Mouse (Mus musculus) yolk sac, embryonic 10.5 days (tissue): ENCODE data around the gene Napa.

Experiments
- DNase-seq: peaks from one replicate; pipeline ENCODE4 v3.0.0-alpha.2; 2017; ENCODE audit warnings: low spot score

The Napa gene

GRCm38 (mm10) chr7:16099901-16100300 lies 1.6 kb downstream of the Napa start:
- no peak for DNase-seq

DNA sequence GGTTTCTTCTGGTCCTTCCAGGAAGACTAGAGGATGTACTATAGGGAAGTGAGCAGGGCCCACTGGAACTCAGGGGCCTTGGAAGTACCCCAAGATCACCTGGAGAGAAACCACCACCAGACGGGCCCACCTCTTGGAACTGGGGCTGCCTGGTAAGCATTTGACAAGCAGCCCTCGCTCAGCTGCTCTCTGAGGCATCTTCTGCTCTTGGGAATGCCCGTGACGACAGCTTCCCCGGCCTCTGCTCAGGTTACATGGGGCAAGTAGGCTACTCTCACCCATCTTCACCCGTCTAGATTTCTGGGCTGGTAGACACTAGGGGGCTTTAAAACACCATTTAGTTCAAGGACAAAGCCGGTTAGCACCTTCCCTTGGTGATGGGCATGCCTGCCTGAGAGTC lies 2.8 kb downstream of the Napa start:
- no peak for DNase-seq

GRCm38 (mm10) chr7:16101726-16102475 lies 3.6 kb downstream of the Napa start:
- no peak for DNase-seq

DNA sequence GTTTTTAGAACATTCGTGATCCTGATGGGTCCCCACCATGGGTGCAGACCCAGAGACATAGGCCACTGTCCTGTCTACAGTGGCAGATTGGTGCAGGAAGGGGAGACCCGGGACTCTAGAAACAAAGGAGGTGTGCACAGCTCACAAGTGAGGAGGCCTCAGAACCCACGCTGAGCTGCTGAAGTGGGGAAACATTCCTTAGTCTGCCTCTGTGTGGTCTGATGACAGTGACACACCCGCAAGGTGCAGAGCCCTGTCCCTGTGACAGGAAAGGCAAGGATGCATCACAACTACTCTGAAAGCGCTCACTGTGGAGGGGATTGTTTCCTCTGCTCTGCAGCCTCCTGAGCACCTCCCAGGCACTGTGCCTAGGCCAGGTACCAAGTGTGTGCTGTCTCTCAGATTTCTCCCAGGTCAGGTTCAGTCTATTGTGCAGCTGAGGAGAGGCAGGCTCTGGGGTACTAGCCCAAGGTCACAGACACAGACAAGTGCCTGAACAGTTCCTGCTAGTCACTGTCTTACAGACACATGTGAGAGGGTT lies 4.5 kb downstream of the Napa start:
- DNase-seq: no peak

- no peak for DNase-seq
Observed at GRCm38 (mm10) chr7:16103760-16104159, 5.5 kb downstream of the Napa start.

- no peak for DNase-seq
Observed at GRCm38 (mm10) chr7:16104611-16105388, 6.5 kb downstream of the Napa start.

- DNase-seq: no peak
Observed at GRCm38 (mm10) chr7:16108886-16109542, 10.8 kb downstream of the Napa start.

DNA sequence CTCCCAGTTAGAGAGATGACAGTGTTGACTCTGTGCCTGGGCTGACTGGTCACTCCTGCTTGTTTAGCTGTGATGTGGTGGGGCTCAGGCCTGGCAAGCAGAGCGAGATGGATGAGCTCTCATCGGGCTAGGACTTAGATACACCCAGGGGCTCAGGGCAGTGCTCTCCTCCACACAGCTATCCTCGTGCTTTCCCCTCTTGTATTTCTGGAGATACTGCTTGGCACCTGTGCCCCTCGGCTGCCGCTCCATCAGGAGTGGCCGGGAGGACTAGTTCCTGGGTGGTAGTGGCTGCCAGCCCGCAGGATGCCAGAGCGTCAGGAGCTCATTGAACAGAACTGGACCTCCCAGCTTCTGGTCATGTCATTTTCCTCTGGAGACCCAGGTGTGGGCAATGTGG lies 11.9 kb downstream of the Napa start:
- DNase-seq: no peak

GRCm38 (mm10) chr7:16111284-16112090 lies 13.2 kb downstream of the Napa start:
- no peak for DNase-seq

DNA sequence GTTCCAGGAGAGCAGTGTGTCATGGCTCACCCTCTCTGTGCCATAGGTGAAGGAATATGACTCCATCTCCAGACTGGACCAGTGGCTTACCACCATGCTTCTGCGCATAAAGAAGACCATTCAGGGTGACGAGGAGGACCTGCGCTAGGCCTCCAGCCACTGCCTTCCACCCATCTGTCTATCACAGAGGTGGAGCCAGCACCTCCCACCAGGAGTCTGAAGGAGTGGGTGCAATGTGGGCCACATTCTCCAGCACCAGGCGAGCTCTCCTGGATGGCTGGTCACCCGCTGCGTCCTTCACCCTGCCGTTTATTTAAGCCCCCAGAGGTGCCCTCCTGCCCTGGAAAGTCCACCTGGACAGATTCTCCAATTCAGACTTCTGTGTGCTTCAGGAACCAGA lies 18.2 kb downstream of the Napa start:
- no peak for DNase-seq

DNA sequence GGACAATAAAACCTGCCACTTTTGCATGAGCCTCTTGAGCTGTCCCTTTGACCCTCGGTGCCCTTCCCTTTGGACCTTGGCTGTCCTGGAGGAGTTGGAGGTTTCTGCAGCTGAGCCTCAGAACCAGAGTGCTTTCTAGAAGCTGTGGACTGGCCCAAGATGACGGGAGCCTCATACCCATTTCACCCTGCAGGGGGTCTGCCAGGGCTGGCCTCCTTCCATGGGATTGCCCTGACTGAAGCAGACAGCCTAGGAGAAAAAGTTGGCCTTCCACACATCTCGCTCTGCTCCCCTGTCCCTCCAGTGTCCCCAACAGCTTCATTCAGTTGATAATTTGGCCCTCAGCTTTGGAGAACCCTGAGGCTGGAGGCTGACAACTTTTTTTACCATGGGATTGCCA lies 18.8 kb downstream of the Napa start:
- no peak for DNase-seq

DNA sequence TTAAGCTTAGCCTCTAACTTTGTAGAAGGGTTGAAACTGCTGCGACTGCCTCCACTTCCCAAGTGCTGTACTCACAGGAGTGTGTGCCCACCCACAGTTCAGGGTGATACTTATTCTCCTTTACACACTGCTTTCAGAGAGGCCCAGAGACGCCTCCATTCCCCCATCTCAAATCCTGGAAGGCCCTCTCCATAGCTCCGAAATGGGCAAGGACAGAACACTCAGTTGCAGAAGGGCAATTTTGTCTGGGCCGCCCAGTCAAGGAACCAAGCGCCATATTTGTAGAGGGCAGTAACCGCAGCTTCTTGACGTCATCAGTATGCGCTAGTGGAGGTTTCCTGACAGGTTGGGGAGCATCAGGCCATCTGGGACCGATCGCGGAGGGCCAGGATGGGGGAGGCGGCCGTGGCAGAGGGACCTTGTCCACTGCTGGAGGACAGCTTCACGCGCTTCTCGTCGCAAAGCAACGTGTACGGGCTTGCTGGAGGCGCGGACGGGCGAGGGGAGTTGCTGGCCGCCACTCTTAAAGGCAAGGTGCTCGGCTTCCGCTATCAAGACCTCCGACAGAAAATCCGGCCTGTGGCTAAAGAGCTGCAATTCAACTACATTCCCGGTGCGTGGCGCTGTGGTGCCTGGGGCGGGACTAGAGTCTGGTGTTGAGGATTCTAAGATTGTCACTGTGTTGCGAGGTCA lies 21.5 kb downstream of the Napa start, which contains the start of gene Kptn:
Kptn (plus strand) TSS at position 327 of the 693 bp plus-strand sequence.
- DNase-seq: peak; percentile 92

GRCm38 (mm10) chr7:16120262-16120600 lies 22.0 kb downstream of the Napa start:
- DNase-seq: no peak

- no peak for DNase-seq
Observed at GRCm38 (mm10) chr7:16125829-16126228, 27.6 kb downstream of the Napa start.

- DNase-seq: no peak
Observed at GRCm38 (mm10) chr7:16128344-16128743, 30.1 kb downstream of the Napa start.

DNA sequence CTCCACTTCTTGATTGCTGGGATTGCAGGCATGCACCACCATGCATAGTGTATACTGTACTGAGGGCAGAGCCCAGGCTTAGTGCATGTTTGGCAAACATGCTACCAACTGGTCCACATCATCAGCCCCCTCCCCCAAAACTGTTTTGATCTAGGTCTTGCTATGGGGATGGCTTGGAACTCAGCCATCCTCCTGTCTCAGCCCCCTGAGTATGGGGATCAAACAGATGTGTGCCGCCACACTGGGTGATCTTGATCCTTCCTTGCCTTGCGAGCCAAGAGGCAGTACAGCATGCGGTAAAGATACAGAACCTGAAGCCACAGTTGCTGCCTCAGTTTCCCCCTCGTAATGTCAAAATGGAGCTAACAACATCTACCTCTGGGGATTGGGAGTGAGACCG lies 30.6 kb downstream of the Napa start:
- no peak for DNase-seq

- DNase-seq: peak; percentile 73
Observed at GRCm38 (mm10) chr7:16129421-16129845, 31.2 kb downstream of the Napa start, which contains the start of gene Slc8a2. Slc8a2 (plus strand) TSS chr7:16129826.

GRCm38 (mm10) chr7:16129846-16130691 lies 31.8 kb downstream of the Napa start:
- peak; percentile 75 for DNase-seq

DNA sequence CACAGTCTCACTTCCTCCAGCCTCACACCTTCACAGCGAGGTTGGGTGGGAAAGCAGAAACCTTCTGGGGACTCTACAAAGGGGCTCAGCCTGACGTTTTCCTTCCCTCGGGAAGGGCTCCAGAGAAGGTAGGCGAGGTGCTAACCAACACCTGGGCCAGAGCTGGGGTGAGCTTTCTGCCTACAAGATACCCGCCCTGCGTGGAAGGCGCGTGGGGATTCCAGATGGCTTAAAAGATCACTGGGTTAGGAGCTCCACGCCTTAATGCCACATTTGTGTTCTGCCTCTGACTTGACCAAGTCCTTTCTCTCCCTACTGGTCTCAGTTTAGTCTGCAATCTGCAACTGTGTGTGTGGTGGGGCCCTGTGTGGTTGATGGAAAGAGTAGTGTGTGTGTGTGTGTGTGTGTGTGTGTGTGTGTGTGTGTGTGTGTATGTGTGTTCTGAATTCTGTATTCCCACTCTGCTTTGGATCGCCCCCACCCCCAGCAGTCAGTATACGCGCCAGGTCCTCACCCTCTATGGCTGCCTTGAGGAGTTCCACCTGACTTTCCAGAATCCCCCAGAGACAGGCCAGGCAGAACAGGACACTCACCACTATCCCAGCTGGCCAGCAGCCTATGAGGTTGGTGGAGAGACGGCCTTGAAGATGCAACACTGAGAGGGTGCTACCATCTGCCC lies 32.8 kb downstream of the Napa start:
- DNase-seq: no peak

DNA sequence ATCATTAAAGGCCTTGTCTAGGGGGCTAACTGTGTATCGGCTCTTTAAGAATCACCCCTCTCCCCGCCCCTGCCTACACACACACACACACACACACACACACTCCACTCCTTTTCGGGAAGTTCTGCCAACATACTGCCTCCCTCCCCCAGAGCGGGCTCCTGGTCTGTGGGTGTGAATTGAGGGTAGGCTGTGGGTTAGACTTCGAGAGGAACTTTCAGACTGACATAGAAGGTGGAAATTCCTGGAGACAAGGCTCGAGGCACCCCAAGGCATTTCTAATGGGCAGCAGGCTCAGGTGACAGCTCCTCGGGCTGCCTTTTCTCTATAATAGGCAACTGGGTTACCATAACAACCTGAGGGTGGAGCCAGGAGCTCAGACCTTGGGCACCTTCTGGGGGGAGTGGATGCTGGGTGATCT lies 33.9 kb downstream of the Napa start:
- DNase-seq: no peak
